Mouse (Mus musculus): Measurements from ENCODE around the gene Lama4.

DNA sequence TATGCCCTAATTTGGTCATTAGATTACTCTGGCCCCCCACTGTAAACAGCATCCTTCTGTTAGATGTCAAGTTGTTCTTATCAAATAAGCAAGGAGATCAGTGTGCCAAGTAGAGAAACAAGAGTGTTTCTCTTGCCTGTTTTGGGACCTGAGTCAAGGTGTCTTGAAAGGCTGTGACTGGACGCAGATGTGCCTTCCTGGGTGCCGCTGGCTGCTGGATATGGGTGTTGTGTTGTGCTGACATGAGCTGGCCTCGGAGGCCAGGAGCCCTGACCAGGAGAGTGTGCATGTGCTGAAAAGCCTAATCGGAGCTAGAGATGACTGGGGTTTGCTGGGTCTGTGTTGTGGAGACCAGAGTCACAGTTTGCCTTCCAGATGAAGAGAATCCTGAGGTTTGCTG, 100.7 kb downstream of the Lama4 start:
- TF ChIP-seq MAX (IDR thresholded peaks at IDR 0.05; ENCODE audit: low read length) (no peak), EP300 (IDR thresholded peaks at IDR 0.05; ENCODE audit: low read depth in 1 of 2, low read length in 2 of 2) (no peak), GATA1 (IDR thresholded peaks at IDR 0.05; ENCODE audit: low read depth, low read length) (no peak), ZMIZ1 (IDR thresholded peaks at IDR 0.05; ENCODE audit: low read depth, low read length) (no peak), POLR2A (IDR thresholded peaks at IDR 0.05; ENCODE audit: control insufficient read depth in 1 of 2, insufficient read depth in 1 of 2, low read depth in 1 of 2, low read length in 2 of 2, poor library complexity in 1 of 2) (no peak)

All from MEL (cell line).